Mouse (Mus musculus) megakaryocyte, embryonic 14.5 days (primary cell): ENCODE measurements around the gene Prph.

ENCODE experiments used
- FLI1 ChIP-seq: IDR thresholded peaks from 2 replicates; pipeline ENCODE4 v1.6.1; 2012; ENCODE audit warnings: low read length, inconsistent platforms, mixed read lengths
- GATA1 ChIP-seq: IDR thresholded peaks from 3 replicates; pipeline ENCODE4 v1.6.1; 2012; ENCODE audit warnings: mixed read lengths, low read length, inconsistent platforms, borderline replicate concordance

- no peak for TF ChIP-seq GATA1
- TF ChIP-seq FLI1, result no peak
Observed at GRCm38 (mm10) chr15:99093291-99094258, 38.6 kb downstream of the Prph start.
